Mouse (Mus musculus) frontal cortex, postnatal 25 days (tissue): ENCODE measurements at regions not wholly inside any gene's neighbourhood (a gene's known extent, or its start where the extent isn't known, plus 50 kb on each side); places are given as distances from the start of the nearest gene placed in this dataset.
A peak's percentile ranks its signal among the peaks of the same experiment; 100 is the strongest.

Experiments
- DNase-seq, 2 experiments: peaks; one replicate each; pipeline ENCODE4 v3.0.0; 2022; ENCODE audit warnings: low spot score in 2 of 2

GRCm38 (mm10) chr15:29199988-29200387 lies 972.4 kb upstream of the Ctnnd2 start:
- DNase-seq, result no peak

DNA sequence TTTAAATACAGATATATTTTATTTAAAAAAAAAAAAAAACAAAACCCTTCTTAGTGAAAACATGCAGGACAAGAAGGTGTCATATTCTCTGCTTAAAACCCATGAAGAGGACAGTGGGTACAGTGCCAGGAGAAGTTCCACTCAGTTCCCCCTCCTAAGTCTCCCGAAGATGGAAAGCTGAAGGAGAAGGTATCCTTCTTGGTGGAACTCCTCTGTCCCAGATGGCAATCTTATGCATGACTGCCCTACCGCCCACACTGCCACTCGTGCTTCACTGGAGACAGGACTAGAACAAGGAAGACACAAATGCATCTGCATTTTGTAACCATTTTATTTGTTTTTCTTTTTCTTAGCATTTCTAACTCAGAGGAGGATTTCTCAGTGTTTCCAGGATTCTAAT lies 948.7 kb upstream of the Ctnnd2 start:
- no peak for DNase-seq

GRCm38 (mm10) chr15:29226889-29227288 lies 945.5 kb upstream of the Ctnnd2 start:
- DNase-seq, result no peak

DNA sequence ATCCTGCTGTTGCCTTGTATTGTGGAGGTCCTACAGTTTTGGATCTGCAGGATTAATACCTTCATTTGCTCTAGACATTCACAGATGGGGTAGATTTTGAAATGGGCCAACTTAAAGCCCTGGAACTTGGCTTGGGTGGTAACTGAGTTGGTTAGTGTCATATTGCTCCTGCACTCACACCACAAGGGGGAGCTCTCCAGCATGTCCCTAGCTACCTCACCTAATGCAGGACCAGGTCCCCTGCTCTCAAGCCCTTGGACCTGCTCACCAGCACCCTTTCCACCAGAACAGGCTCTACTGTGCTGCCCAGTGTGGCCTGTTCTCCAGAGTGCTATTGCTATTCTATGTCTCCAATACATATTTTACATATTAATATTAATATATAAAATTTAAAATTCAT lies 937.8 kb upstream of the Ctnnd2 start:
- DNase-seq, result no peak

DNA sequence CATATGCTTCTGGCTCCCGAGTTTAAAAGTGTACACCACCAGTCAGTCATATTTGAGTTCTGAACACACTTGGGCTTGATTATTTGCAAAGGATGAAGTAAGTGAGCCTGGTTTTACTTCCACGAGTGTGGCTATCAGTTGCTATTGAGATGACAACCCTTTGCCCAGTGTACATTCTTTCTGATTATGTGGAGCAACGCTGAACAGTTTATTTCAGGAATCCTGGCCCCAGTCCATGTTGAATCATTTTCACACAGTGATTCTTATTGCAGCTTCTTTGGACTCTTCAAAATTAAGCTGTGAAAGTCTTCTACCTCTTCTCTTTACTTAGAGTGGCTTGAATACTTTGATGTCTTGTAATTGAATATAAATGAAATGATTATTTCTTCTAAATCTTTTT lies 917.2 kb upstream of the Ctnnd2 start:
- peak in 1 of 2 experiments; percentile 6 for DNase-seq

- DNase-seq, result no peak
Observed at GRCm38 (mm10) chr15:29266767-29267166, 905.6 kb upstream of the Ctnnd2 start.

DNA sequence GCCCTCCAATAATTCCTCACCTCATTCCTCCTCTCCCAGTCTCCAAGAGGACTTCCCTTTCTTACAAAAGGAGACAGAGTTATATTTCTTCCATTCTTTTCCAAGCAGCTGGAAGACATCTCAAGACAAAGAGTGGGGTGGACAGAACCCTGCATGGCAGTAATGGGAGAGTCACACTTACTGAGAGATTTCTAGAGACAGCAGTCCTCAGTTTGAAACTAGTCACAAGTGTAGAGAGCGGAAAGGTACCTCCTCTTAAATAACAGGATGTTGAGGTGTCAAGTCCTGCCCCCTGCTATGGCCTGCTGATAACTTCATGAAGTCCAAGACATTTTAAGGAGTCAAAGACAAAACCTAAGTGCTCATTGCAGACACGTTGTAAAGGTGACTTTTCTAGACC lies 875.9 kb upstream of the Ctnnd2 start:
- DNase-seq, result no peak
